Mouse (Mus musculus) neutrophil, adult 5-6 weeks (primary cell): ENCODE measurements around the gene Gm20924. TPM values are rescaled to one million over a fixed set of nuclear protein-coding genes. Genes with fewer than 3 reads are reported as not detected.
"Not testable (repeated sequence)": the region's sequence is repeated elsewhere in the genome, so short reads cannot be mapped to it uniquely, and the experiment has no call there.

Source experiments
- ATAC-seq: fragments of 151-379, 151-347 bp; 2 replicates; pipeline ENCODE4 v1.8.0; 2017; ENCODE audit warnings: mild to moderate bottlenecking, moderate TSS enrichment; ENCODE audit not compliant: insufficient number of reproducible peaks, poor library complexity, low FRiP score, severe bottlenecking; ENCODE audit errors: extremely low read depth
- total RNA-seq: library from RNA; stranded (forward); fragments of 200-1000 nt; gene quantifications from 2 replicates; pipeline ENCODE4 v1.2.3, GENCODE M21; 2017

Gm20924 gene
- not detected in 2 replicates for total RNA-seq

GRCm38 (mm10) chrY:65207427-65207826, at the start of gene Gm20924:
Gene Gm20924, minus strand, starts transcription at chrY:65207527.
- not testable (repeated sequence) for ATAC-seq

Other genes starting within 250 kb of the Gm20924 start
- not detected in 2 replicates for gene Gm20736, start 170.2 kb upstream of the Gm20924 start, total RNA-seq